Mouse (Mus musculus) kidney, postnatal 4 days (tissue): ENCODE measurements at regions not wholly inside any gene's neighbourhood (a gene's known extent, or its start where the extent isn't known, plus 50 kb on each side); places are given as distances from the start of the nearest gene placed in this dataset.

Experiments used
- DNase-seq, 2 experiments: peaks; one replicate each; pipeline ENCODE4 v3.0.0; 2021; ENCODE audit warnings: mixed read lengths in 2 of 2

- DNase-seq: peak; percentile 22 to 39
Measured at GRCm38 (mm10) chr12:27139683-27140334, 202.6 kb downstream of the Sox11 start.

- DNase-seq: no peak
Measured at GRCm38 (mm10) chr12:27138663-27139633, 203.4 kb downstream of the Sox11 start.

- peak; percentile 36 to 57 for DNase-seq
Measured at GRCm38 (mm10) chr12:27135997-27136559, 206.3 kb downstream of the Sox11 start.

- no peak for DNase-seq
Measured at GRCm38 (mm10) chr12:27130544-27130943, 211.8 kb downstream of the Sox11 start.

- no peak for DNase-seq
Measured at GRCm38 (mm10) chr12:27127054-27127605, 215.2 kb downstream of the Sox11 start.

- no peak for DNase-seq
Measured at GRCm38 (mm10) chr12:27118581-27118980, 223.8 kb downstream of the Sox11 start.

- no peak for DNase-seq
Measured at GRCm38 (mm10) chr12:27115392-27115791, 227.0 kb downstream of the Sox11 start.

- no peak for DNase-seq
Measured at GRCm38 (mm10) chr12:27104925-27105571, 237.3 kb downstream of the Sox11 start.

GRCm38 (mm10) chr12:27102996-27103395 is 239.4 kb downstream of the Sox11 start:
- DNase-seq: no peak

GRCm38 (mm10) chr12:27089206-27089605 is 253.2 kb downstream of the Sox11 start:
- DNase-seq: no peak

- no peak for DNase-seq
Measured at GRCm38 (mm10) chr12:27085890-27086289, 256.5 kb downstream of the Sox11 start.

- no peak for DNase-seq
Measured at GRCm38 (mm10) chr12:27083645-27084550, 258.5 kb downstream of the Sox11 start.

- DNase-seq: peak in 1 of 2 experiments; percentile 22
Measured at GRCm38 (mm10) chr12:27083089-27083488, 259.3 kb downstream of the Sox11 start.

GRCm38 (mm10) chr12:27082624-27083023 is 259.8 kb downstream of the Sox11 start:
- peak; percentile 76 to 80 for DNase-seq

- DNase-seq: no peak
Measured at GRCm38 (mm10) chr12:27076107-27076738, 266.2 kb downstream of the Sox11 start.

- DNase-seq: no peak
Measured at GRCm38 (mm10) chr12:27065011-27065517, 277.3 kb downstream of the Sox11 start.

- no peak for DNase-seq
Measured at GRCm38 (mm10) chr12:27063518-27063917, 278.9 kb downstream of the Sox11 start.

GRCm38 (mm10) chr12:27062511-27063264 is 279.7 kb downstream of the Sox11 start:
- no peak for DNase-seq

- DNase-seq: peak; percentile 44 to 68
Measured at GRCm38 (mm10) chr12:27062061-27062461, 280.3 kb downstream of the Sox11 start.
